Mouse (Mus musculus): Measurements from ENCODE around the gene Lsr.
"Not testable (repeated sequence)": the region's sequence is repeated elsewhere in the genome, so short reads cannot be mapped to it uniquely, and the experiment has no call there.

The Lsr gene

GRCm38 (mm10) chr7:30942365-30942764 is 30.9 kb downstream of the Lsr start:
- in situ Hi-C loops (cut with MboI; ENCODE audit: low sequenced_read_pairs), result not testable (repeated sequence)

DNA sequence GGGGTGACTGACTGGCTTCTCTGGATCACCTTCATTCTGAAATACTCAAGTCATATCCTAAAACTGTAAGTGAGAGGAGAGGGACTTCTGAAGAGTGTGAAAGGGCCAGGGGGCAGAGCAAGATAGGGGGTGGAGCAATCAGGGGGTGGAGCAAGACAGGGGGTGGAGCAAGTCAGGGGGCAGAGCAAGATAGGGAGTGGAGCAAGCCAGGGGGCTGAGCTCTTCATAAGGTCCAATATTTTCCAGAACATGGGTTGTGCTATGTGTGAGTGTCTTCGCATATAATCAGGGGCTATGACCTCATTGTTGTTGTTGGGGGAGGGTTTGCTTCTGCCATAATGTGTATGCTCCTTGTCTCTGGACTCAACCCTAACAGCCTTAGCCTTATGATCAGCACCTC is 33.2 kb downstream of the Lsr start:
- in situ Hi-C loops (cut with MboI; ENCODE audit: low sequenced_read_pairs), result not testable (repeated sequence)

GRCm38 (mm10) chr7:30935422-30936099 is 37.7 kb downstream of the Lsr start:
- in situ Hi-C loops (cut with MboI; ENCODE audit: low sequenced_read_pairs), result not testable (repeated sequence)

DNA sequence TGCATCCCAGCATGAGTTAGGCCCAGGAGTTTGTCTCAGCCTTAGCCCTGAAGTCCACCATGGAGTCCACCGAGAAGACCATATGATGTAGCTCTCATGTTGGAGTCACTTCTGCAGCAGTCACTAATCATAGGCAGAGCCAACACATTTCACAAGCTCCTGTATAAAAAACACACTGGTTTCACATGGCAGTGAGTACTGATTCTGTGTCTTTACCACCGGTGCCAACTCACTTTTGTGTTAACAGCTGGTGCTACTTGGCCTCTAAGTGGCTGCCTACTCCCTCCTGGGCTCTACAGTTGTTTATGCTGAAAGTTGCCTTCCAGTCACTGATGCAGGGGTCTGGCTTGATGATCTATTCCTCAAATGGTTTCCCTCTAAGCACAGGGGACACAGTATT is 48.7 kb downstream of the Lsr start, which contains the start of gene Hamp2:
Gene Hamp2 (minus strand): TSS at position 101 of the 400 bp plus-strand sequence.
- in situ Hi-C loops (cut with MboI; ENCODE audit: low sequenced_read_pairs), result not testable (repeated sequence)

DNA sequence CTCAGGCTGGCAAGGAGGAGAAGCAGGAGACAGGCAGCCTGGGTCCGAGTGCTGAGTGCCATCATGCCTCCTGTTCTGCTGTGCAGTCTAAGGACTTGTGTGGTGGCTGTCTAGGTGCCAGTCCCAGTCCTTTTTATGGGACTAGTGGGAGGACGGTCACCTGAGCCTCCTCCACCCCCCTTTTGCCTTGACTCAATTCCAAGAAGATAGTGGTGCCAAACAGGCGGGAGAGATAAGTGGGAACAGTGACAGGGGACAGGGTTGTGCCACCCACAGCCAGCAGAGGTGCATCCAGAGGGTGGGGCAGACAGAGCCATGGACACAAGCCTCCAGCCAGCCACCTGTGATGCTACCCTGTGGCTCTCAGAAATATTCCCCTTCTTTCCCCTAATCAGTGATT is 49.2 kb downstream of the Lsr start:
- in situ Hi-C loops (cut with MboI; ENCODE audit: low sequenced_read_pairs), result no loop called here

DNA sequence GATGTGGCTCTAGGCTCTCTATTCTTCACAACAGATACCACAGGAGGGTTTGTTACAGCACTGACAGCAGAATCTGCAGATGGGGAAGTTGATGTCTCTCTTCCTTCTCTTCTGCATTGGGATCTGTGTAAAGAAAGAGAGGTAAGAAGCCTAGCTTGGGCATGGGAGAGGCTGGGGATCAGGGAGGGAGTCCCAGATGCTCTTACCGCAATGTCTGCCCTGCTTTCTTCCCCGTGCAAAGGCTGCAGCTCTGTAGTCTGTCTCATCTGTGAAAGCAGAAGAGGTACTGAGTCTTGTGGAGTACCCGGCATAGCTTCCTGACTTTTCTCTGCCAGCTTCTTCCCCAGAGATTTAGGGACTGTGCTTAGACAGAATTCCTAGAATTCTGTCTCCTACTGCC is 50.8 kb downstream of the Lsr start:
- in situ Hi-C loops (cut with MboI; ENCODE audit: low sequenced_read_pairs), result not testable (repeated sequence)

DNA sequence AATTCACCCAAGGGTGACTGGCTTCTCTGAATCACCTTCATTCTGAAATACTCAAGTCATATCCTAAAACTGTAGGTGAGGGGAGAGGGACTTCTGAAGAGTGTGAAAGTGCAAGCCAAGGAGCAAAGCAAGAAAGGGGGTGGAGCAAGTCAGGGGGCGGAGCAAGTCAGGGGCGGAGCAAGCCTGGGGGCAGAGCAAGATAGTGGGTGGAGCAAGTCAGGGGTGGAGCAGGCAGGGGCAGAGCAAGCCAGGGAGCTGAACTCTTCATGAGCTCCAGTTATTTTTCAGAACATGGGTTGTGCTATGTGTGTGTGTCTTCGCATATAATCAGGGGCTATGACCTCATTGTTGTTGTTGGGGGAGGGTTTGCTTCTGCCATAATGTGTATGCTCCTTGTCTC is 53.0 kb downstream of the Lsr start:
- in situ Hi-C loops (cut with MboI; ENCODE audit: low sequenced_read_pairs), result no loop called here

- in situ Hi-C loops (cut with MboI; ENCODE audit: low sequenced_read_pairs), result no loop called here
These were observed 56.0 kb downstream of the Lsr start for GRCm38 (mm10) chr7:30917219-30917618.

GRCm38 (mm10) chr7:30916713-30917112 is 56.6 kb downstream of the Lsr start:
- in situ Hi-C loops (cut with MboI; ENCODE audit: low sequenced_read_pairs), result no loop called here

- in situ Hi-C loops (cut with MboI; ENCODE audit: low sequenced_read_pairs), result no loop called here
These were observed 58.5 kb downstream of the Lsr start, which contains the start of gene Mag for GRCm38 (mm10) chr7:30914732-30915131. TSS of gene Mag (minus strand) at chr7:30914873.

DNA sequence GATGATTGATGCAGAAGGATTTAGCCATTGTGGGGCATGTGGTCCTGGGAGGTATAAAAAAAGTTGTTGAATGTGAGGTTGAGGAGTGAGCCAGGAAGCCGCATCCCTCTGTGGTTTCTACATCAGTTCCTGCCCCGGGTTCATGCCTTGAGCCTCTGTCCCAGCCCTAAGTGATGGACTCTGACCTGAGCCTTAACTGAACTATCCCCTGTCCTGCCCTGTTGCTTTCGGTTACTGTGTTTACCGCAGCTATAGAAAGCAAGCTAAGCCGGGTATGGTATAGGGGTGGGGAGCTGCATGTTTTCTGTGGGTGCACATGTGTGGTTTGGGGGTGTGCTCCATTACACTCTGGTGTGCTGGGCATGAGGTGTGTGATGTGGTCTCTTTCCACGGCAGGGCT is 63.5 kb downstream of the Lsr start:
- in situ Hi-C loops (cut with MboI; ENCODE audit: low sequenced_read_pairs), result no loop called here

- in situ Hi-C loops (cut with MboI; ENCODE audit: low sequenced_read_pairs), result no loop called here
These were observed 64.3 kb downstream of the Lsr start for GRCm38 (mm10) chr7:30908992-30909431.

- in situ Hi-C loops (cut with MboI; ENCODE audit: low sequenced_read_pairs), result no loop called here
These were observed 64.8 kb downstream of the Lsr start for GRCm38 (mm10) chr7:30908277-30908991.

Data from CH12F3 (cell line).